Mouse (Mus musculus) hindbrain, embryonic 10.5 days (tissue): ENCODE data around the gene Atp13a2. TPM values are rescaled to one million over a fixed set of nuclear protein-coding genes. Genes with fewer than 3 reads are reported as not detected.

Experiments used
- DNase-seq: peaks from one replicate; pipeline ENCODE4 v3.0.0-alpha.2; 2017; ENCODE audit warnings: low spot score
- H3K27ac ChIP-seq: fragments of 300-500 bp; sonication (generic); 2 replicates; pipeline ENCODE4 v1.5.1; 2016; ENCODE audit warnings: mild to moderate bottlenecking, moderate library complexity
- H3K27me3 ChIP-seq: fragments of 300-500 bp; sonication (generic); 2 replicates; pipeline ENCODE4 v1.6.1; 2016; ENCODE audit warnings: mild to moderate bottlenecking; ENCODE audit not compliant: poor library complexity, insufficient read depth, severe bottlenecking
- H3K36me3 ChIP-seq: fragments of 300-500 bp; sonication (generic); 2 replicates; pipeline ENCODE4 v1.6.1; 2016; ENCODE audit warnings: mild to moderate bottlenecking, moderate library complexity
- H3K4me1 ChIP-seq: fragments of 300-500 bp; sonication (generic); replicated peaks from 2 replicates; pipeline ENCODE4 v1.6.1; 2016; ENCODE audit warnings: mild to moderate bottlenecking
- H3K4me3 ChIP-seq: fragments of 300-500 bp; sonication (generic); 2 replicates; pipeline ENCODE4 v1.5.1; 2016; ENCODE audit warnings: mild to moderate bottlenecking, moderate library complexity
- H3K9me3 ChIP-seq: fragments of 300-500 bp; sonication (generic); 2 replicates; pipeline ENCODE4 v1.6.1; 2016; ENCODE audit warnings: mild to moderate bottlenecking, moderate library complexity
- WGBS: fragments of 180-500 bp; shearing (Covaris S2); methylation state at CpG from one replicate; pipeline ENCODE4 v1.1.7; 2016; 5-methylcytosine and 5-hydroxymethylcytosine counted together
- polyA plus RNA-seq: library from polyadenylated mRNA; unstranded; fragments of >200 nt; fragmentation: Nextera tagmentation; extraction: Ambion mirVana; gene quantifications from 2 replicates; pipeline ENCODE4 v1.2.1, GENCODE M21; 2016

Gene Atp13a2
- polyA plus RNA-seq, 1 experiment from 2014 or later: 82.1 TPM

DNA sequence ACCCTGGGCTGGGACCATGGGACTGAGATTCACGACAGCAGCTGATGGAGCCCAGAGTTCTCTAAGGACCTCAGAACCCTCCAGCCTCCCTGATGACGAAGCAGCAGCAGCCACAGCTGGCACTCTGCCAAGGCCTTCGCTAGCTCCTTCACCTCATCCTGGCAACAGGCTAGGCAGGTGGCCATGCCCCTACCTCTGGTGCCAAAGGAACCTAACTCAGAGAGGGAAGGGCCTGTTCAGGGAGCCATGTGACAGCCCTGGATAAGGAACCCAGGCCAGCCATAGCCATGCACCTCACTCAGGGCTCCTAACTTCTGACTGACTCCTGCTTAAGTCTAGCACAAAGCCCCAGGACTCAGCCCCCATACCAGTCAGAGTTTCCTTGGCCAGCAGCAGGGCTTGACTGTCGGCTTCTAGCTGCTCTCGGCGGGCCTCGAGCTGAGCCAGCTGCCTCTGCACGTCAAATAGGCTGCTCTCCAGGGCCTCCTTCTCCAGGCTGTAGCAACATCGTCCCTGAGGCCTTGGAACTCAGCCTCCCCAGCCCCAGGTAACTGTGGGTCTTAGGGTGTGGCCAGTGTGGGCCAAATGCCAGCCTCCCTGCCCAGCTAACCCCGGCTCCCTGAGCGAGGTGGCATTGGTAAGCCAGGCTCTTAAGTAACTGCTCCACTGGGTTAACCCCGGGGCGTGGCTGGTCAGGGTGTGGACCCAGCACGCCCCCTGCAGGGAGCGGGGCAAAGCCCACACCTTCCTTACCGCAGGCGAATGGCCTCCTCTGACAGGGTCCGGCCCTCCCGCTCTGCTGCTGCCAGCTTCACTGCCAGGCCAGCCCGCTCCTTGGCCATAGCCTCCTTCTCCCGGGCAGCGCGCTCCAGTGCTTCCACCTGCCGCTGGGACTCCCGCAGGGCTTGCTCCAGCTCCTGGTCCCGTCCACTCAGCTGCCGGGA is 47.2 kb downstream of the Atp13a2 start:
- Histone ChIP-seq H3K36me3 (peaks cover 95% of the 10 kb centered on the region), H3K27ac (no peak overlapping the region), H3K27me3 (no peaks in the 10 kb centered on the region), H3K4me1 (peaks cover 7% of the 10 kb centered on the region; the same call in 1 of the 2 replicates), H3K4me3 (no peak overlapping the region), H3K9me3 (no peaks in the 10 kb centered on the region)
- DNase-seq: no peak
- 88% methylated on average over 27 of the region's 27 CpGs for WGBS

- Histone ChIP-seq H3K27ac (no peak overlapping the region), H3K4me3 (no peak overlapping the region), H3K36me3 (peaks cover 90% of the 10 kb centered on the region), H3K9me3 (no peaks in the 10 kb centered on the region), H3K4me1 (peaks cover 11% of the 10 kb centered on the region), H3K27me3 (no peaks in the 10 kb centered on the region)
- WGBS: 57% methylated on average over 12 of the region's 12 CpGs
- DNase-seq: no peak
Observed at GRCm38 (mm10) chr4:141041117-141041516, 54.4 kb downstream of the Atp13a2 start.

DNA sequence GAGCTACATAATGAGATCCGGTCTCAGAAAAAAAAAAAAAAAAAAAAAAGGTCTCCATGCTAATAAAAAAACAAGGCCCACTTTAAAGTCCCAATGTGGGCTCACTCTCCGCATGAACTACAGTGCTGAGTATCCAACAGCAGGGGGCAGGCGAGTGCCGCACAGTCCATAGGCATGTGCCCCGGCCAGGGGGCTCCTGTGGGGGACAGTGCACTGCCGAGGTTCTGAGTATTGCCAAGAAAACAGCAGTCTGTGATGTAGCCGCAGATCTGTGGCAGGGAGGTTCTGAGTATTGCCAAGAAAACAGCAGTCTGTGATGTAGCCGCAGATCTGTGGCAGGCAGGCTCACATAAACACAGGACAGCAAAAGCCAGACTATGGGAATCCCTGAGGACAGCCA is 58.1 kb downstream of the Atp13a2 start:
- 26% methylated on average over 8 of the region's 8 CpGs for WGBS
- Histone ChIP-seq H3K4me1 (peaks cover 48% of the 10 kb centered on the region), H3K4me3 (no peak overlapping the region), H3K9me3 (no peaks in the 10 kb centered on the region), H3K27ac (peak overlapping the region; percentile 9; the same call in 1 of the 2 replicates), H3K36me3 (peaks cover 80% of the 10 kb centered on the region), H3K27me3 (no peaks in the 10 kb centered on the region)
- peak; percentile 80 for DNase-seq

DNA sequence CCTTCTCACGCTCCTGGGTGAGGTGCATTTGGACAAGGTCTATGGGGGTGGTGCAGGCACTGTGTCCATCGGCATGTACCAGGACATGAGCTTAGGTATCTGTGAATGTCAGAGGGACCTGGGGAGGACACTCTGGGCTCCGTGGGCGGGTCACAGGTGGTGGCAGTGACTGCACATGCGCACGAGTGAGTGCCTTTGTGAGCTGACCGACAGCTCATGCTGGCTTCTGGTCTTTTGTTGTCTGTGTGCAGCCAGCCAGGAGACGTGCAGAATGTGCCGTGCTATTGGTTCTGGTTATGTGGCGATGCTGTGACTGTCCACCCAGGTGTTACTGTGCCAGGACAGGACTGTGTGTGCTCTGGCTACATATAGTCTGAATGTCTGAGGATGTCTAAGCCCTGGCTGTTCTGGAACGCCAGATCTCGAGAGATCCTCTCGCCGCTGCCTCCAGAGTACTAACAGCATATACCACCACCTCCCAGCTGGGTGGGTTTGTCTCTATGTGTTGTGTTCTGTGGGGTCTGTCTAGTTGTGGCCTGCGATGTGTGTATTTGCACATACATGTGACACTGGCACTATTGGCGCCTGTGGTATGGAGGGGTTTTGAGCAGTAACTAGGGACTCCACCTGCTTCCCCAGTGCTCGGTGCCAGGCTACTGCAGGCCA is 62.3 kb downstream of the Atp13a2 start:
- peak overlapping the region; percentile 91 for H3K27ac ChIP-seq
- H3K9me3 ChIP-seq: no peaks in the 10 kb centered on the region
- 47% methylated on average over 17 of the region's 17 CpGs for WGBS
- H3K4me1 ChIP-seq: peaks cover 78% of the 10 kb centered on the region
- DNase-seq: peak; percentile 45
- H3K4me3 ChIP-seq: peak overlapping the region; percentile 38
- H3K36me3 ChIP-seq: peaks cover 63% of the 10 kb centered on the region
- H3K27me3 ChIP-seq: no peaks in the 10 kb centered on the region

DNA sequence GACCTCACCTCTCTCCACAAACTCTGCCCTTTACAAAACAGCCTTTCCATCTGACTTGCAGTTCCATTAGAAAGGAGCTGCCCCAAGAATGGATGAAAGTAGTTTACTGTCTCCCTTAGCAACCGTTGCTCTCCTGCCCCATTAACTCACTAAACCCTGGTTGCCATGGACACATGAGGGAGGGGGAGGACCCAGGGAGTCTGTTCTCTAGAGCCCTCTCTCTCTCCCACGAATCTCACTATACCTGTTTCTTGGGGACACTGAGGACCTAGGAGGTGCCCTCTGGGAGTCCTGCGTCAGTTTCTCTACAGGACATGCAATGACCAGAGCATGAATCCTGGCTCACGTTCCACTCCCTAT is 62.8 kb downstream of the Atp13a2 start:
- DNase-seq: peak; percentile 83
- Histone ChIP-seq H3K9me3 (no peaks in the 10 kb centered on the region), H3K36me3 (peaks cover 65% of the 10 kb centered on the region), H3K27ac (peak overlapping the region; percentile 91), H3K4me3 (peak overlapping the region; percentile 38), H3K27me3 (no peaks in the 10 kb centered on the region), H3K4me1 (peaks cover 83% of the 10 kb centered on the region)
- 27% methylated on average over 4 of the region's 4 CpGs for WGBS

GRCm38 (mm10) chr4:141052442-141052841 is 65.8 kb downstream of the Atp13a2 start:
- no peak for DNase-seq
- Histone ChIP-seq H3K4me1 (peaks cover 73% of the 10 kb centered on the region), H3K9me3 (no peaks in the 10 kb centered on the region), H3K36me3 (peaks cover 68% of the 10 kb centered on the region), H3K27ac (peak overlapping the region; percentile 87; the same call in 1 of the 2 replicates), H3K27me3 (no peaks in the 10 kb centered on the region), H3K4me3 (no peak overlapping the region)
- 91% methylated on average over 12 of the region's 12 CpGs for WGBS

DNA sequence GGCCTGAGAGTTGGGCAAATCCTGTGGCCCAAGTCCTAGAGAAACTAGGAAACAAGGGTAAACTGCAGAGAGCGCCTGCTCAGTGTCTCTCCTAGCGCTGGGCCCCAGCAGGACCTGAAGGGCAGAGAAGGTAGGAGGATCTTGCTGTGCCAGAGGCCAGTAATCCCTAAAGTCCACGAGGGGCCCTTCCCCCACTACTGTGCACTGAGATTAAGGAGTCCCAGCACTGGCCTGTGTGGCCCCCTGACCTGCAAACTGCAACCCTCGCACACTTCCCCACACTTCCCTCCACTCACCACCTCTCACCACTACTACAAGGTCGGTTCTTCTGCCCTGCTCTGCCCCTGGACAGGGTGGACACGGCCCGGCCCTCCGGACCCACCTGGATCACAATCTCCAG is 66.5 kb downstream of the Atp13a2 start:
- H3K27ac ChIP-seq: peak overlapping the region; percentile 87
- no peaks in the 10 kb centered on the region for H3K27me3 ChIP-seq
- H3K9me3 ChIP-seq: no peaks in the 10 kb centered on the region
- H3K4me3 ChIP-seq: peak overlapping the region; percentile 32
- 37% methylated on average over 8 of the region's 8 CpGs for WGBS
- peaks cover 66% of the 10 kb centered on the region for H3K4me1 ChIP-seq
- peaks cover 67% of the 10 kb centered on the region for H3K36me3 ChIP-seq
- DNase-seq: no peak

DNA sequence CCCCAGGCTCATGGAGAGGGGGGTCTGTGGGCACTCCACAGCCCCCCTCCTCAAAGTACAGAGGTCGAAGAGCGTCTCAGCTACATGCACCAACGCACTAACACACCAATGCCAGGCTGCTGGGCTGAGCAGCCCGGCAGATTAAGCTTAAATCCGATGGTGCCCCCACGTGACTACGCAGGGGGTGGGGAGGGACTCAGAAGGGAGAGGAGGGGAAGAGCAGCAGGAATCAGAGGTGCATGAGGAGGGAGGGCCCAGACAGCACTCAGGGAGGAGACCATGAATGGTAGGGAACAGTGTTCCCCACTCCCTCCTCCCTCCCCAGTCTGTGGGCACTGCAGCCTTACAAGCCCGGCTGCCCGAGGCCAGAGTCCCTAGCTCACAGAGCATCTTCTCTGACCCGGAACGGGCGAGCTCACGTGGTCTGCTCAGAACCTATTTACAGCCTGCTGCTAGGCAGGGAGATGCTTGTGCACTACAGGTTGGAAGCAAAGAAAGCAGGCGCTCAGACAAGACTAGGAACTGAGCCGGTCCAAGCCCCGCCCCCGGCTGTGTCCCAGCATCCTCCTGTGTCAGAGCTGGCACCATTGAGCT is 67.0 kb downstream of the Atp13a2 start:
- H3K27ac ChIP-seq: peak overlapping the region; percentile 87
- no peaks in the 10 kb centered on the region for H3K9me3 ChIP-seq
- H3K36me3 ChIP-seq: peaks cover 63% of the 10 kb centered on the region
- H3K4me1 ChIP-seq: peaks cover 63% of the 10 kb centered on the region
- peak; percentile 65 for DNase-seq
- peak overlapping the region; percentile 32 for H3K4me3 ChIP-seq
- no peaks in the 10 kb centered on the region for H3K27me3 ChIP-seq
- 24% methylated on average over 17 of the region's 17 CpGs for WGBS

Other genes with a start within 250 kb of the Atp13a2 start
- 0.06 TPM in 1 of 2 replicates, not detected in the other for gene Padi6, start 244.2 kb upstream of the Atp13a2 start, polyA plus RNA-seq
- 0.35 and 0.51 TPM in 2 replicates for gene Padi4, start 212.6 kb upstream of the Atp13a2 start, polyA plus RNA-seq
- gene Padi3, start 176.2 kb upstream of the Atp13a2 start, polyA plus RNA-seq: 0.08 and 0.10 TPM in 2 replicates
- 0.07 TPM in 2 replicates for gene Padi1, start 141.1 kb upstream of the Atp13a2 start, polyA plus RNA-seq
- 1.4 and 3.8 TPM in 2 replicates for gene Padi2, start 80.5 kb upstream of the Atp13a2 start, polyA plus RNA-seq
- 412 and 491 TPM in 2 replicates for gene Sdhb, start 25.7 kb upstream of the Atp13a2 start, polyA plus RNA-seq
- gene Mfap2, start 23.5 kb downstream of the Atp13a2 start, polyA plus RNA-seq: 307 and 334 TPM in 2 replicates
- 11.4 and 12.0 TPM in 2 replicates for gene Crocc, start 73.7 kb downstream of the Atp13a2 start, polyA plus RNA-seq
- 60.2 and 66.0 TPM in 2 replicates for gene Necap2, start 91.5 kb downstream of the Atp13a2 start, polyA plus RNA-seq
- gene Spata21, start 101.5 kb downstream of the Atp13a2 start, polyA plus RNA-seq: not detected in 2 replicates
- gene Szrd1, start 152.9 kb downstream of the Atp13a2 start, polyA plus RNA-seq: 36.5 and 44.1 TPM in 2 replicates
- gene Fbxo42, start 161.0 kb downstream of the Atp13a2 start, polyA plus RNA-seq: 23.2 and 24.5 TPM in 2 replicates
- 5.3 and 6.5 TPM in 2 replicates for gene Rsg1, start 227.1 kb downstream of the Atp13a2 start, polyA plus RNA-seq